Mouse (Mus musculus) CD4-positive, CD25-positive, alpha-beta regulatory T cell (primary cell): ENCODE data around the gene Cxcr1. TPM values are rescaled to one million over a fixed set of nuclear protein-coding genes. Genes with fewer than 3 reads are reported as not detected.

Experiments
- polyA plus RNA-seq: library from polyadenylated mRNA; unstranded; fragments of 100-300 nt; shearing (Covaris generic); gene quantifications from one replicate; pipeline ENCODE4 v1.2.1, GENCODE M21; 2017

The Cxcr1 gene
- not detected for polyA plus RNA-seq

GRCm38 (mm10) chr1:74194445-74194844 lies at the start of gene Cxcr1:
Gene Cxcr1, minus strand, starts transcription at chr1:74194631.

GRCm38 (mm10) chr1:74235938-74236589 lies 41.6 kb upstream of the Cxcr1 start, which contains the start of gene Arpc2:
Gene Arpc2, plus strand, starts transcription at chr1:74236084.

GRCm38 (mm10) chr1:74153461-74154184 lies 40.8 kb downstream of the Cxcr1 start, which contains the start of gene Cxcr2:
Gene Cxcr2, plus strand, starts transcription at chr1:74153989.

Other genes with a start within 250 kb of the Cxcr1 start
- 27.7 TPM for gene Tns1, start 70.2 kb downstream of the Cxcr1 start, polyA plus RNA-seq
- 0.07 TPM for gene Rufy4, start 69.1 kb downstream of the Cxcr1 start, polyA plus RNA-seq
- 0.07 TPM for gene Cxcr2, start 40.6 kb downstream of the Cxcr1 start, polyA plus RNA-seq
- gene Arpc2, start 41.5 kb upstream of the Cxcr1 start, polyA plus RNA-seq = 1,046 TPM
- 0.17 TPM for gene Gpbar1, start 83.9 kb upstream of the Cxcr1 start, polyA plus RNA-seq
- gene Aamp, start 90.1 kb upstream of the Cxcr1 start, polyA plus RNA-seq = 242 TPM
- gene Pnkd, start 90.3 kb upstream of the Cxcr1 start, polyA plus RNA-seq = 63.7 TPM
- gene Tmbim1, start 111.0 kb upstream of the Cxcr1 start, polyA plus RNA-seq = 12.8 TPM
- not detected for gene Catip, start 167.5 kb upstream of the Cxcr1 start, polyA plus RNA-seq
- 1.7 TPM for gene Slc11a1, start 180.6 kb upstream of the Cxcr1 start, polyA plus RNA-seq
- gene Ctdsp1, start 196.9 kb upstream of the Cxcr1 start, polyA plus RNA-seq = 5.1 TPM
- 0.17 TPM for gene Vil1, start 214.7 kb upstream of the Cxcr1 start, polyA plus RNA-seq